Mouse (Mus musculus): Measurements from ENCODE around the gene Skint7. TPM values are rescaled to one million over a fixed set of nuclear protein-coding genes. Genes with fewer than 3 reads are reported as not detected.
"Not testable (repeated sequence)": the region's sequence is repeated elsewhere in the genome, so short reads cannot be mapped to it uniquely, and the experiment has no call there.

Skint7 gene
- 0.20 TPM in 1 of 2 replicates, not detected in the other for polyA plus RNA-seq (2015; fragmentation: Nextera tagmentation; extraction: Ambion mirVana)

DNA sequence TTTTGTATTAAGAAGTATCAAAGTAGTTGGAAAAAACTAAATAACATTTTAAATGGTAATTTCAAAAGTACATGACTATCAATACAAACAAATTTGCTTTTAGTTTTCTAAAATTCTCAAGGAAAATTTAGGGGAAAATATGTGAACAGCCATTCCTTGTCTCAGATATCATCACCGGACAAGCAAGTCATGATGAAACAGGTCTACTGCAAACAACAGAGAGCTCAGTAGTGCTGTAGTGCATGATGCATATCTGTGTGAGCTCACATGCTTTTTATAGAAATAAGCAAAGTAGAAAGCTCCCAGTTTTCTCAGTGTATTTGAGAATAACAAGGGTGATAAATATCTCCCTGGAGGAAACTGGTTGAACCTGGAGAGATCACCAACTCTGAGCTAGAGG, at the start of gene Skint7:
TSS of gene Skint7 (plus strand) at position 301 of the 400 bp plus-strand sequence.
- H3K9ac ChIP-seq (ENCODE audit: low read length) = no peak within 1 kb of the TSS
- no peak within 1 kb of the TSS for H3K4me2 ChIP-seq (ENCODE audit: low read depth, low read length)
- WGBS = 79% methylated on average over 1 of the region's 1 CpGs
- no peak within 1 kb of the TSS for H3K4me3 ChIP-seq (ENCODE audit: low read length)
- no peaks in the 10 kb centered on the region for H3K36me3 ChIP-seq (ENCODE audit: control insufficient read depth, insufficient read depth, low read length)
- H3K9me3 ChIP-seq (ENCODE audit: control insufficient read depth, low read length) = no peaks in the 10 kb centered on the region
- no peak within 1 kb of the TSS for H3K27ac ChIP-seq (ENCODE audit: low read length)
- H3K27me3 ChIP-seq (ENCODE audit: control insufficient read depth, insufficient read depth, low read depth, low read length) = no peaks in the 10 kb centered on the region
- no peaks in the 10 kb centered on the region for H3K4me1 ChIP-seq (replicated peaks; ENCODE audit: control insufficient read depth, insufficient read depth, low read length)
- no peak for ATAC-seq (ENCODE audit: low read depth)

DNA sequence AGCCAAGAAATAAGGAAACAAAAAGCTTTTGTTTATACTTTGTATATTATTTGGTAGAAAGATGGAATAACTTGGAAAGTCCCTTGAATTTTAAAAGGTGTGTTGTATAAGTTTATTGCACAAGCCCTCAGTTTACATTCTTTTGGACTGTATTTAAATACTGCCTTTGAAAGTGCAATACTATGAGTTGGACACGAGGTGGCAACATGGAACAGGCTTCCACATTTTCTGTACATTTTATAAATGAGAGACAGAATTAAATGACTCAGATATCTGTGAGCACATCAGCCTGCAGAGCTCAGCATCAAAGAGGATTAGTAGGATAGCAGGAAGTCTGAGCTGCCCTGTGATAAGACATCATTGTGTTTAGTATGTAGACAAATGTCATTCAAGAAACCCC, 11.4 kb upstream of the Skint7 start:
- WGBS = 15% methylated on average over 1 of the region's 1 CpGs
- no peak overlapping the region for H3K9ac ChIP-seq (ENCODE audit: low read length)
- H3K27ac ChIP-seq (ENCODE audit: low read length) = no peak overlapping the region
- no peaks in the 10 kb centered on the region for H3K4me1 ChIP-seq (replicated peaks; ENCODE audit: control insufficient read depth, insufficient read depth, low read length)
- H3K4me3 ChIP-seq (ENCODE audit: low read length) = no peak overlapping the region
- ATAC-seq (ENCODE audit: low read depth) = no peak
- no peak overlapping the region for H3K4me2 ChIP-seq (ENCODE audit: low read depth, low read length)
- H3K36me3 ChIP-seq (ENCODE audit: control insufficient read depth, insufficient read depth, low read length) = no peaks in the 10 kb centered on the region
- H3K27me3 ChIP-seq (ENCODE audit: control insufficient read depth, insufficient read depth, low read depth, low read length) = no peaks in the 10 kb centered on the region
- H3K9me3 ChIP-seq (ENCODE audit: control insufficient read depth, low read length) = no peaks in the 10 kb centered on the region

DNA sequence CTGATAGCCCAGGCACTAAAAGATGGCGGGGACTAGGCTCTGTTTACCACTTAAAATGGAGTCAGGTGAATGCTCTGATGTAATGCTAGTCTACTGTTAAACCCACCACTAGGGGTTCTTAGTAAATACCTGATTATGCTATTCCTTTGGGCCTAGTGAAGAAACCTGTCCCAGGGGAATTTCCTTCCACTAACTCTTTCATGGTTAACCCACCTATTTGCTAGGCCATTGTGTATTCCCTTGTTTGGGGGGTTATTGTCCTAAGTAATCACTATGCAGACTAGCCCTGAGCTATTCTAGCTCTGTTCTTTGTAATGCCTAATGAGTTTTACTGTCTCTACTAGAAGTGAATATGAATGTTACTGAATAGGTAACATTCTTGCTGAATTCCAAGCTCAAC, 9.5 kb upstream of the Skint7 start:
- not testable (repeated sequence) for H3K27me3 ChIP-seq (ENCODE audit: control insufficient read depth, insufficient read depth, low read depth, low read length); ATAC-seq (ENCODE audit: low read depth); H3K4me1 ChIP-seq (replicated peaks; ENCODE audit: control insufficient read depth, insufficient read depth, low read length); H3K9me3 ChIP-seq (ENCODE audit: control insufficient read depth, low read length); H3K9ac ChIP-seq (ENCODE audit: low read length); H3K4me2 ChIP-seq (ENCODE audit: low read depth, low read length); H3K4me3 ChIP-seq (ENCODE audit: low read length); H3K36me3 ChIP-seq (ENCODE audit: control insufficient read depth, insufficient read depth, low read length); H3K27ac ChIP-seq (ENCODE audit: low read length)
- 72% methylated on average over 1 of the region's 1 CpGs for WGBS

DNA sequence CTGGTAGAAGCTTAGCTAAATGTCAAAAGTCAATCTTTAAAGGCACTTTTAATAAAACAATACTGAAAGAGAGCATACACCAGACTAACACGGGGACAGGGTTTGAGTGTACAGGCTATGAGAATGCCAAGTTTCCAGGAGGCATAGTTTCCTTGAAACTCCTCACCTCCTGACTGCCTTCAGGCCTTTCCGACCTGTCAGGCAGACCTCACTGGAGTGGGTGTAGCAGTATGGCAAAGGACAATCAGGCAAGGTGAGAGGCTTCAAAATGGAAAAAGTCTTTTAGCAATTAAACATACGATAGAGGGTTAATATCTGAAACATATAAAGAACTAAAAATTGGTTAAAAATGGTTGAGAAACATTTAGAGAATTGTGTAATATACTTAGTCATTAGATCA, 9.1 kb upstream of the Skint7 start:
- Histone ChIP-seq H3K27ac (ENCODE audit: low read length) (no peak overlapping the region), H3K4me3 (ENCODE audit: low read length) (no peak overlapping the region), H3K4me1 (replicated peaks; ENCODE audit: control insufficient read depth, insufficient read depth, low read length) (no peaks in the 10 kb centered on the region), H3K9me3 (ENCODE audit: control insufficient read depth, low read length) (no peaks in the 10 kb centered on the region), H3K9ac (ENCODE audit: low read length) (no peak overlapping the region), H3K27me3 (ENCODE audit: control insufficient read depth, insufficient read depth, low read depth, low read length) (no peaks in the 10 kb centered on the region), H3K4me2 (ENCODE audit: low read depth, low read length) (no peak overlapping the region), H3K36me3 (ENCODE audit: control insufficient read depth, insufficient read depth, low read length) (no peaks in the 10 kb centered on the region)
- ATAC-seq (ENCODE audit: low read depth) = no peak
- WGBS = 65% methylated on average over 3 of the region's 3 CpGs

DNA sequence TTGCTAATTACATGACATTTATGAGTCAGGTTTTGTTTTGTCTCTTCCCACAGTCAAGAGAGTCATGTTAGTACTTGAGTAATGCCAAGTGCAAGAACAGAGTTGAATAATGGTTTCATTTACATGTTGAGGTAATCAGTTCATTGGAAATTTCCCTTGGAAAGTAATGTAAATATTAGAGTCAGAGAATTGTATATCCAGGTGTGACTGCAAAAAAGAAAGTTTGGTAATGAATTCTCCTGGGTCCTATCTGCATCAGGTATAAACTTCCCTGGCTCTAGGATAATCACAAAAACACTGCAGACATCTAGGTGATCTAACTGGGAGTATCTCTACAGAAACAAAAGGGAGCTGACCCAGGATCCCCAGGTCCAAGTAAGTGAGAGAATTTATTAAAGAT, 33.2 kb downstream of the Skint7 start, which contains the start of gene Skint1:
TSS of gene Skint1 (plus strand) at position 301 of the 400 bp plus-strand sequence.
- Histone ChIP-seq H3K9me3 (ENCODE audit: control insufficient read depth, low read length) (no peaks in the 10 kb centered on the region; the same call in 1 of the 2 replicates), H3K4me2 (ENCODE audit: low read depth, low read length) (no peak within 1 kb of the TSS), H3K4me3 (ENCODE audit: low read length) (no peak within 1 kb of the TSS), H3K27me3 (ENCODE audit: control insufficient read depth, insufficient read depth, low read depth, low read length) (no peaks in the 10 kb centered on the region), H3K27ac (ENCODE audit: low read length) (no peak within 1 kb of the TSS), H3K4me1 (replicated peaks; ENCODE audit: control insufficient read depth, insufficient read depth, low read length) (no peaks in the 10 kb centered on the region), H3K9ac (ENCODE audit: low read length) (no peak within 1 kb of the TSS), H3K36me3 (ENCODE audit: control insufficient read depth, insufficient read depth, low read length) (no peaks in the 10 kb centered on the region)
- ATAC-seq (ENCODE audit: low read depth) = no peak

Other genes with a start within 250 kb of the Skint7 start
- 1.1 and 2.7 TPM in 2 replicates for gene Slc5a9, start 70.0 kb upstream of the Skint7 start, polyA plus RNA-seq (2015; fragmentation: Nextera tagmentation; extraction: Ambion mirVana)
- gene Skint8, start 53.5 kb upstream of the Skint7 start, polyA plus RNA-seq (2015; fragmentation: Nextera tagmentation; extraction: Ambion mirVana) = 0.14 TPM in 1 of 2 replicates, not detected in the other
- gene Skint1, start 33.3 kb downstream of the Skint7 start, polyA plus RNA-seq (2015; fragmentation: Nextera tagmentation; extraction: Ambion mirVana) = 0.55 TPM in 1 of 2 replicates, not detected in the other
- 0.08 TPM in 1 of 2 replicates, not detected in the other for gene Skint4, start 99.1 kb downstream of the Skint7 start, polyA plus RNA-seq (2015; fragmentation: Nextera tagmentation; extraction: Ambion mirVana)